Mouse (Mus musculus): Measurements from ENCODE around the gene Ncor1. TPM values are rescaled to one million over a fixed set of nuclear protein-coding genes. Genes with fewer than 3 reads are reported as not detected.
"Not testable (repeated sequence)": the region's sequence is repeated elsewhere in the genome, so short reads cannot be mapped to it uniquely, and the experiment has no call there.

The Ncor1 gene
- polyA plus RNA-seq, 1 experiment from 2014 or later = 224 TPM

- 96% methylated on average over 3 of the region's 3 CpGs for WGBS
- DNase-seq (ENCODE audit: low spot score) (no peak), ATAC-seq (replicated peaks; ENCODE audit: low FRiP score) (no peak)
Measured at GRCm38 (mm10) chr11:62465849-62466248, 7.5 kb upstream of the Ncor1 start.

GRCm38 (mm10) chr11:62464696-62465095 is 6.4 kb upstream of the Ncor1 start:
- H3K4me2 ChIP-seq (ENCODE audit: low read depth, low read length, severe bottlenecking) = no peak overlapping the region
- ATAC-seq (replicated peaks; ENCODE audit: low FRiP score) (no peak), DNase-seq (ENCODE audit: low spot score) (no peak)
- no peaks in the 10 kb centered on the region for H3K4me1 ChIP-seq (replicated peaks; ENCODE audit: control insufficient read depth, insufficient read depth, low read length)
- no peaks in the 10 kb centered on the region for H3K9me3 ChIP-seq (ENCODE audit: control insufficient read depth, low read length)
- no peak overlapping the region for H3K4me3 ChIP-seq (ENCODE audit: low read depth, low read length)
- H3K9ac ChIP-seq (ENCODE audit: low read length) = no peak overlapping the region
- H3K36me3 ChIP-seq (ENCODE audit: control insufficient read depth, insufficient read depth, low read length) = no peaks in the 10 kb centered on the region
- H3K27ac ChIP-seq (ENCODE audit: low read depth, low read length) = no peak overlapping the region
- no peaks in the 10 kb centered on the region for H3K27me3 ChIP-seq (ENCODE audit: control insufficient read depth, insufficient read depth, low read length)
- WGBS = 99% methylated on average over 3 of the region's 3 CpGs

More at GRCm38 (mm10) chr11:62465849-62466248, 7.5 kb upstream of the Ncor1 start:
- Histone ChIP-seq H3K4me2 (ENCODE audit: low read depth, low read length, severe bottlenecking) (no peak overlapping the region), H3K9ac (ENCODE audit: low read length) (no peak overlapping the region), H3K4me3 (ENCODE audit: low read depth, low read length) (no peak overlapping the region), H3K27me3 (ENCODE audit: control insufficient read depth, insufficient read depth, low read length) (no peaks in the 10 kb centered on the region), H3K9me3 (ENCODE audit: control insufficient read depth, low read length) (no peaks in the 10 kb centered on the region), H3K27ac (ENCODE audit: low read depth, low read length) (no peak overlapping the region), H3K36me3 (ENCODE audit: control insufficient read depth, insufficient read depth, low read length) (no peaks in the 10 kb centered on the region), H3K4me1 (replicated peaks; ENCODE audit: control insufficient read depth, insufficient read depth, low read length) (no peaks in the 10 kb centered on the region)

GRCm38 (mm10) chr11:62463225-62463915 is 5.0 kb upstream of the Ncor1 start:
- Histone ChIP-seq H3K4me2 (ENCODE audit: low read depth, low read length, severe bottlenecking) (no peak overlapping the region), H3K9me3 (ENCODE audit: control insufficient read depth, low read length) (no peaks in the 10 kb centered on the region), H3K36me3 (ENCODE audit: control insufficient read depth, insufficient read depth, low read length) (no peaks in the 10 kb centered on the region), H3K4me3 (ENCODE audit: low read depth, low read length) (no peak overlapping the region), H3K27me3 (ENCODE audit: control insufficient read depth, insufficient read depth, low read length) (no peaks in the 10 kb centered on the region), H3K27ac (ENCODE audit: low read depth, low read length) (no peak overlapping the region), H3K9ac (ENCODE audit: low read length) (no peak overlapping the region), H3K4me1 (replicated peaks; ENCODE audit: control insufficient read depth, insufficient read depth, low read length) (no peaks in the 10 kb centered on the region)
- WGBS = 59% methylated on average over 2 of the region's 2 CpGs
- ATAC-seq (replicated peaks; ENCODE audit: low FRiP score) = no peak
- DNase-seq (ENCODE audit: low spot score) = no peak

GRCm38 (mm10) chr11:62462529-62462928 is 4.2 kb upstream of the Ncor1 start:
- H3K9ac ChIP-seq (ENCODE audit: low read length); H3K27ac ChIP-seq (ENCODE audit: low read depth, low read length); H3K4me2 ChIP-seq (ENCODE audit: low read depth, low read length, severe bottlenecking); H3K27me3 ChIP-seq (ENCODE audit: control insufficient read depth, insufficient read depth, low read length); H3K4me3 ChIP-seq (ENCODE audit: low read depth, low read length); DNase-seq (ENCODE audit: low spot score); H3K36me3 ChIP-seq (ENCODE audit: control insufficient read depth, insufficient read depth, low read length); H3K9me3 ChIP-seq (ENCODE audit: control insufficient read depth, low read length); H3K4me1 ChIP-seq (replicated peaks; ENCODE audit: control insufficient read depth, insufficient read depth, low read length); ATAC-seq (replicated peaks; ENCODE audit: low FRiP score): not testable (repeated sequence)
- 93% methylated on average over 1 of the region's 1 CpGs for WGBS

- Histone ChIP-seq H3K27me3 (ENCODE audit: control insufficient read depth, insufficient read depth, low read length) (no peaks in the 10 kb centered on the region), H3K9me3 (ENCODE audit: control insufficient read depth, low read length) (no peaks in the 10 kb centered on the region), H3K4me2 (ENCODE audit: low read depth, low read length, severe bottlenecking) (peak overlapping the region; percentile 83), H3K36me3 (ENCODE audit: control insufficient read depth, insufficient read depth, low read length) (no peaks in the 10 kb centered on the region), H3K9ac (ENCODE audit: low read length) (peak overlapping the region; percentile 92), H3K4me1 (replicated peaks; ENCODE audit: control insufficient read depth, insufficient read depth, low read length) (no peaks in the 10 kb centered on the region; the same call in 1 of the 2 replicates), H3K4me3 (ENCODE audit: low read depth, low read length) (peak overlapping the region; percentile 92), H3K27ac (ENCODE audit: low read depth, low read length) (peak overlapping the region; percentile 89; the same call in 1 of the 2 replicates)
- ATAC-seq (replicated peaks; ENCODE audit: low FRiP score) (no peak), DNase-seq (ENCODE audit: low spot score) (no peak)
- 1% methylated on average over 9 of the region's 9 CpGs for WGBS
Measured at GRCm38 (mm10) chr11:62458780-62459179, 439 bp upstream of the Ncor1 start.

- Histone ChIP-seq H3K4me1 (replicated peaks; ENCODE audit: control insufficient read depth, insufficient read depth, low read length) (no peaks in the 10 kb centered on the region; the same call in 1 of the 2 replicates), H3K4me3 (ENCODE audit: low read depth, low read length) (peak overlapping the region; percentile 92), H3K36me3 (ENCODE audit: control insufficient read depth, insufficient read depth, low read length) (no peaks in the 10 kb centered on the region), H3K9ac (ENCODE audit: low read length) (peak overlapping the region; percentile 92), H3K4me2 (ENCODE audit: low read depth, low read length, severe bottlenecking) (peak overlapping the region; percentile 83), H3K9me3 (ENCODE audit: control insufficient read depth, low read length) (no peaks in the 10 kb centered on the region), H3K27me3 (ENCODE audit: control insufficient read depth, insufficient read depth, low read length) (no peaks in the 10 kb centered on the region), H3K27ac (ENCODE audit: low read depth, low read length) (peak overlapping the region; percentile 89)
- under 1% methylated on average over 18 of the region's 18 CpGs for WGBS
- ATAC-seq (replicated peaks; ENCODE audit: low FRiP score) = no peak
- no peak for DNase-seq (ENCODE audit: low spot score)
Measured at GRCm38 (mm10) chr11:62457891-62458270, 460 bp downstream of the Ncor1 start.

- peak overlapping the region; percentile 92 for H3K9ac ChIP-seq (ENCODE audit: low read length)
- H3K27me3 ChIP-seq (ENCODE audit: control insufficient read depth, insufficient read depth, low read length) = no peaks in the 10 kb centered on the region
- no peaks in the 10 kb centered on the region for H3K36me3 ChIP-seq (ENCODE audit: control insufficient read depth, insufficient read depth, low read length)
- H3K4me3 ChIP-seq (ENCODE audit: low read depth, low read length) = peak overlapping the region; percentile 92
- H3K4me2 ChIP-seq (ENCODE audit: low read depth, low read length, severe bottlenecking) = peak overlapping the region; percentile 83
- H3K9me3 ChIP-seq (ENCODE audit: control insufficient read depth, low read length) = no peaks in the 10 kb centered on the region
- WGBS = 1% methylated on average over 40 of the region's 73 CpGs
- ATAC-seq (replicated peaks; ENCODE audit: low FRiP score) (peak; percentile 95), DNase-seq (ENCODE audit: low spot score) (peak; percentile 94)
- H3K4me1 ChIP-seq (replicated peaks; ENCODE audit: control insufficient read depth, insufficient read depth, low read length) = no peaks in the 10 kb centered on the region; the same call in 1 of the 2 replicates
- peak overlapping the region; percentile 89 for H3K27ac ChIP-seq (ENCODE audit: low read depth, low read length)
Measured at GRCm38 (mm10) chr11:62457241-62457890, 975 bp downstream of the Ncor1 start.

GRCm38 (mm10) chr11:62456483-62457172 is 1.7 kb downstream of the Ncor1 start:
- DNase-seq (ENCODE audit: low spot score) (peak; percentile 82), ATAC-seq (replicated peaks; ENCODE audit: low FRiP score) (peak; percentile 77)
- no peaks in the 10 kb centered on the region for H3K36me3 ChIP-seq (ENCODE audit: control insufficient read depth, insufficient read depth, low read length)
- peak overlapping the region; percentile 92 for H3K4me3 ChIP-seq (ENCODE audit: low read depth, low read length)
- H3K4me1 ChIP-seq (replicated peaks; ENCODE audit: control insufficient read depth, insufficient read depth, low read length) = no peaks in the 10 kb centered on the region; the same call in 1 of the 2 replicates
- WGBS = under 1% methylated on average over 36 of the region's 42 CpGs
- peak overlapping the region; percentile 92 for H3K9ac ChIP-seq (ENCODE audit: low read length)
- H3K4me2 ChIP-seq (ENCODE audit: low read depth, low read length, severe bottlenecking) = peak overlapping the region; percentile 83
- H3K27me3 ChIP-seq (ENCODE audit: control insufficient read depth, insufficient read depth, low read length) = no peaks in the 10 kb centered on the region
- H3K27ac ChIP-seq (ENCODE audit: low read depth, low read length) = peak overlapping the region; percentile 89
- H3K9me3 ChIP-seq (ENCODE audit: control insufficient read depth, low read length) = no peaks in the 10 kb centered on the region
